Mouse (Mus musculus): ENCODE results near the gene Kpna7.
A peak's percentile ranks its signal among the peaks of the same experiment; 100 is the strongest.
"Not testable (repeated sequence)": the region's sequence is repeated elsewhere in the genome, so short reads cannot be mapped to it uniquely, and the experiment has no call there.

The Kpna7 gene

DNA sequence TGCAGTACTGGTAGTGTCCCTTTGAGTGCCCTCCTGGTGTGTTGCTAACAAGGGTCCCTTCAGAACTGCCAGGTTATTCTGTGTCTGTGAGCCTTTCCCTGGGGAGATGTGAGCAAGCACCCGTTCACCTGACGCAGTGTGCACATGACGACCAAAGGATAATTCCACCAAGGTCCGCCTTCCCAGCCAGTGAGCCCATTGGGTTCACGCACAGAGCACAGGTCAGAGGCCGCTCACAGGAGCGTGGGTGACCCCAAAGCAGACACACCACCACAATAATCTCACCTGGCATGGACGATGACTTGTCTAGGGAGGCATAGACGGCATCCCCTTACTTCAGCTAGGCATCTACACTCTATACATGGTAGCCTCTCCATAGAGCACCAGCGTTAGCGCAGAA, 17.6 kb upstream of the Kpna7 start:
- DNase-seq, result not testable (repeated sequence)

DNA sequence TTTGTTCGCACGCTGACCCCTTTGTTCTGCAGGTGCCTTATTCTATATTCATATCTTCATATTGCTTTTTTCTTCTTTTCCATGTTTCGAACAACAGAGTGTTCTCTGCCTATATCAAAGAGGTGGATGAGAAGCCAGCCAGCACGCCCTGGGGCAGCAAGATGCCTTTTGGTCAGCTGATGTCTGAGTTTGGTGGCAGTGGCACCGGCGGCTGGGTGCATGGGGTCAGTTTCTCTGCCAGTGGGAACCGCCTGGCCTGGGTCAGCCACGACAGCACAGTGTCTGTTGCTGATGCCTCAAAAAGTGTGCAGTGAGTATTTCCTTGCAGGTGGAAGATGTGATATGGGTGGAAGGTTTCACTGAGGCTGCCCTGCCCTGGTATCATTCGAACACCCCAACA, 17.1 kb upstream of the Kpna7 start:
- DNase-seq, result no peak

DNA sequence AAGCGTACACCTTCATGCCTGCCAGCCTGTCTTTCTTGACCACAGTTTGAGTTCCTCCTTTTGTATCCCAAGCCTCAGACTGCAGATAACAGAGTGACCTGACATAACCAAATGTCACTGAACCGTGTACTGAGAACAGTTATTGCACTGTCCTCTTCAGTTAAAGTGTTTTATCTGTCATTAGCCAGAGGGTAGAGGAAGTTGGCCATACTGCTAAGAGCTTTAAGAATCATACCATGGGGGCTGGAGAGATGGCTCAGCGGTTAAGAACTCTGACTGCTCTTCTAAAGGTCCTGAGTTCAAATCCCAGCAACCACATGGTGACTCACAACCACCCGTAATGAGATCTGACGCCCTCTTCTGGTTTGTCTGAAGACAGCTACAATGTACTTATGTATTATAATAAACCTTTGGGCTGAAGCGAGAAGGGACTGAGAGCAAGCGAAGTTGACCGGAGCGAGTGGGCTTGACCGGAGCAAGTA, 14.6 kb upstream of the Kpna7 start:
- no peak for DNase-seq

DNA sequence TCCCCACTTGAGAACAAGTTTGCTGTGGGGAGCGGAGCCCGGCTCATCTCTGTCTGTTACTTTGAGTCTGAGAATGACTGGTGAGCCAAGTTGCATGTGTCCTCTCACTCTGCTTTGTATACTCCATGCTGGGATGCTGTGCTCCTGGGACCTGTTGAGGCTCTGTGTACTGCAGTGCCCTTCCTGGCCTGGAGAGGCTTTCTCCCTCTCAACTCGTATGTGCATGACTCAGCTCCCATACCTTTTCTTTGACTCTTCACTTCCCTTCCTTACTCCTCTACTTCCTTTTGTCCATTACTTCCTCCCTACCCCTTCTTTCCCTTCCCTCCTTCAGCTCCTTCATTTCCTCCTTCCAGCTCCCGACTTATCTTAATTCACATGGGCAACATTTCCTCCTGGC, 12.4 kb upstream of the Kpna7 start:
- no peak for DNase-seq

DNA sequence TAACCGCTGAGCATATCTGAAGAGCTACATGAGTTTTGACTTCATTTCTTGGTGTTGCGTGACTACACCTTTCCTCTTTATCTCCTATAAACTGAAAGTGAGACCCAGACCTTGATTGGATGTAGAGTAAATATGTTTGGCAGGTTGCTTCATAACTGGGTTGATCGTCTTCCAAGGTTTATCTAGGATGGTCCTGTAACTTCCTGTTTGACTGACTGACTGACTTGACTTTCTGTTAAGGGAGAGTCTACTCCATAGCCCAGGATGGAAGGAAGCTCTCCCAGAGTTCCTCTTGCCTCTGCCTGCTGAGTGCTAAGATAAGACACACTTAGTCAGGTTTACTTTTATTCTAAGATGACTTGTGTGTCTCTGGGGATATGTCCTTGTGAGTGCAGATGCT, 6.0 kb upstream of the Kpna7 start:
- DNase-seq, result no peak

DNA sequence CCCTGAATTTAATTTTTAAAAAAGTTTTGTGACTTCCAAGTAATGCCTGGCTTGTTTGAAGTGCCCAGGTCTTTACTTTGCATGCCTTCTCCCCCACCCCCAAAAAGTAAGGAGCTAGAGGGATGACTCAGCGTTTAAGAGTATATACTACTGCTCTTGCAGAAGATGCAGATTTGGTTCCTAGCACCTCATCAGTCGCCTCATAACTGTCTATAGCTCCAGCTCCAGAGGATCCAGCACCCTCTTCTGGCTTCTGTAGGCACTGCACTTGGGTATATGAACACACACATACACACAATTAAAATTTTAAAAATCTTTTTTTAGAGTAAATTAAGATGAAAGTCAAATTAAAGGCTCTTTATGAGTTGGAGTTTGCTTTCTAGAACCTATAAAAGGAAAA, 4.4 kb upstream of the Kpna7 start:
- DNase-seq, result no peak

DNA sequence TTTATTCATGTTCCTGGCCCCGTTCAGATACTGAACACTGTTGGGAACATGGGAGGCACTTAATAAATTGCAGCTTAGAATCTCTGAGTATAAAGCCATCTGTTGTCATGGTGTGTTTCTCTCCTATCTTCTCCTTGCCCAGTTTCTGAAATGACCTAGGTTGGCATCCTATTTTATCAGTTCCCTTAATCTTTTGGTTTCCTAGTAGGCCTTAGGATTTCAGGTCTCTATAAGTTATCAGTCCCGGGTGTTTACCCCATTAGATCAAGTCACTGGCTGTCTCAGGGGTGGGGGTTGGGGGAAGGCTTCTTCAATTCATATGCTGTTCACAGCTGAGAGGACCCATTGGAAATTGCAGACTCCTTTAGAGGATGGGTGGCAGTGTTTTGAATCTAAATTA, 992 bp upstream of the Kpna7 start:
- DNase-seq, result no peak

DNA sequence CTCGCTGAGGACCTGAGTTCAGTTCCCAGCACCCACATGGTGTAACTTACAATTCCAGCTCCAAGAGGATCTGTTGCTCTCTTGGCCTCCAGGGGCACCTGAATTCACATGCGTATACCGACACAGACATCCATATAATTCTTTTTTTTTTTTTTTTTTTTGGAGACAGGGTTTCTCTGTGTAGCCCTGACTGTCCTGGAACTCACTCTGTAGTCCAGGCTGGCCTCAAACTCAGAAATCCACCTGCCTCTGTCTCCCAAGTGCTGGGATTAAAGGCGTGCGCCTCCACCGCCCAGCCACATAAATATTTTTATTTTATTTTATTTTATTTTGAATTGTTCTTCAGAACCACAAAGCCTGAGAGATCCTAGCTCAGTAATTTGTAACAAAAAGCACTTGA, 629 bp downstream of the Kpna7 start:
- DNase-seq, result not testable (repeated sequence)

DNA sequence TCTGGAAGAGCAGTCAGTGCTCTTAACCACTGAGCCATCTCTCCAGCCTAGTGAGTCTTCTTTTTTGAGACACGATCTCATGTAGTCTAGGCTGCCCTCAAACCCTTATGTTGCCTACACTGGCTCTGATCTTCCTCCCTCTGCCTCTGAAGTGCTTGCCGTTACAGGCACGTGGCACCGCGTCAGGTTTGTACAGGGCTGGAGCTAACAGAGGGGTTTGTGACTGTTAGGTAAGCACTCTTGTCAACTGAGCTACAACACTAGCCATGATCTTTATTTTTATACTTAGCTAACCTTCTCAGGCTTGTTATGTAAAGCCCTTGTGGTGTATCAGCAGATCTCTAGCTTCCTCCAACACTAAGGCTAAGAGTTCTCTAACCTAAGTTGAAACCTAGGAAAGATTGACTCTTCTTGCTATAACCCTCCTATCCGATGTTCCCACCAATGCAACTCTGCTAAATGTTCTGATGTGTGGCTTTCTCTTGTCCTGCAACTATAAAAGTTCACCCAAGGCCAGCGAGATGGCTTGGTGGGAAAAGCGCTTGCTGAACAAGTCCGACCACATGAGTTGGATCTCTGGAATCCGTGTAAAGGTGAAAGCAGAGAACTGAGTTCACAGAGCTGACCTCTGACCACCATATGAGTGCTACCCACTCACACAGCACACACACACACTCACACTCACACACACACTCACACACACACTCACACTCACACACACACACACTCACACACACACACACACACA, 1.8 kb downstream of the Kpna7 start:
- no peak for DNase-seq

DNA sequence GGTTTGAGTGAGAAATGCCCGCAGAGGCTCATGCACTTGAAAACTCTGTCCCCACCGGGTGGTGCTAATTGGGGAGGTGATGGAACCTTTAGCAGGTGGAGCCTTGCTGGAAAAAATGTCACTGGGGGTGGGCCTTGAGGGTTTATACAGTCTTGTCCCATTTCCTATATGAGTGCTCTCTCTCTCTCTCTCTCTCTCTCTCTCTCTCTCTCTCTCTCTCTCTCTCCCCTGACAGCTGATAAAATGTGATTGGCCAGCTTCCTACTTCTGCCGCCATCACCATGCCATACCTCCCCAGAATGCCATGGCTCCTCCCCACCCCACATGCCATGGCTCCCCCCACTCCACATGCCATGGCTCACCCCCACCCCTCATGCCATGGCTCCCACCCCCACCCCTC, 8.7 kb downstream of the Kpna7 start:
- no peak for DNase-seq

DNA sequence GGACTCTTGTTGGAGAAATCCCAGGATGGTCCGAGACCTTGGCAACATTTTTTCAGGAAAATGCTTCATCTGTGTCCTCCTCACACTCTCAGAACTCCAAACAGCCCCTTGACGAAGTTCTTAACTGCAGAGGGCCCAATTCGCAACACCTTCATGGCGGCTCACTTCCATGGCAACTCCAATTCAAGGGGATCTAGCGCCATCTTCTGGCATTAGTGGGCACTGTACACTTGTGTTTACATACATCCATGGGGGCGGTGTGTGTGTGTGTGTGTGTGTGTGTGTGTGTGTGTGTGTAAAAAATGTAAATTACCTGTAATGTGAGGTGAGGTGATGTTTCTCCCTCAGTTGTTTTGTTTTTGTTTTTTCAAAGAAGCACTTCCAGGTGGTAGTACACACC, 12.5 kb downstream of the Kpna7 start:
- peak; percentile 22 for DNase-seq

DNA sequence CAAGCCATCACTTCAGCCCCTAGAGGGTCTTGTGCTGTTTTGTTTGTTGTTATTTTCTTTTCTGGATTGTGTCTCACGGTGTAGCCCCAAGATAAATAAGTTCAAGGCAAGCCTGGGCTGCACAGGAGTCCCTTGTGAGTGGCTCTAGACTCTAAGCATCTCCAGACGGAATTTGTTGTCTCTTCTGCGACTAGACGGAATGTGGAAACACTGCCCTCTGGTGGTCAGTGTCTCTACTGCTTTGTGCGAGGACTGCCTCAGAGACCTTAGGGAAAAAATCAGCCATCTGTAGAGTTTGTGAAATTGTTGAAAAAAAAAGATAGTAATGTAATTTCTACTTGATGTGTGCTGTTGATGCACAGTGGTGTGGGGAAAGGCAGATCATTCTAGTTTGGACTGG, 14.1 kb downstream of the Kpna7 start:
- DNase-seq, result peak; percentile 69

DNA sequence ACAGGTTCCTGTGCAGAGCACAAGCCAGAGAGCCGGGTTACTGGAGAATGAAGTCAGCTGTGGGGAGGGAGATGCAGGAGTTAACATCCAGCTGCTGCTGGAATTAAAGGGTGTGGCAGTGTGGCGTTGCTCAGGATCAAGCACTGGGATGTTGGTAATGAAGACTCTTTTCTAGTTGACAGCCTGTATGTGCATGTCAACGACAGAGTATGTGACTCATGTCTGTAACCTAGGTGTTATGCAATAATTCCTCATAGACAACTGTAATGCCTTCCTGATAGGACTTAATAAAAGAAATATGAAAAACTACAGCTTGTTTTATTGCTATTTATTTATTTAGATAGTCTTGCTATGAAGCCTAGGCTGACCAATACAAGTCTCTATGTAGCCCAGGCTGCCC, 15.0 kb downstream of the Kpna7 start:
- no peak for DNase-seq

DNA sequence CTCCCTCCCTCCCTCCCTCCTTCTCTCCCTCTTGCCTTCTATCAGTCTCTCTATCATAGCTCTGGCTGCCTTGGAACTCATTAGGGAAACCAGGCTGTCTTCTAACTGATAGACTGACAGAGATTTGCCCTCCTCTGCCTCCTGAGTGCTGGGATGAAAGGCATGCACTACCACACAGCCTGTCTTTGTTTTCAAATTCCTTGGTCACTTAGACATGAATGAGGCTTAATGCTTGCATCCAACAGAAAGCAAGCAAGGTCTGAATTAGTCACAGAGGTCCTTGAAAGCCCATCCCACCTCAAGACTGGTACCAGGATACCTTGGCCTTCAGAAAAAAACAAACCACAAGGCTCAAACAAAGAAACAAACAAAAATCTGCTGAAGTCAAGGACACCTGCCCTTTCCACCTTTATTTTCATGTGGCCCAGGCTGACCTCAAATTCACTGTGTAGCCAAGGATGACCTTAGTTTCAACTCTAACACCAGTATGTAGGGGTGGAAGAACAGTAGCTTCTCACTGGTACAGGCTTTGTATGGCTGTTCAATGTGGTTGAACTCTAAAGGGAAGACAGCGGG, 19.0 kb downstream of the Kpna7 start:
- no peak for DNase-seq

DNA sequence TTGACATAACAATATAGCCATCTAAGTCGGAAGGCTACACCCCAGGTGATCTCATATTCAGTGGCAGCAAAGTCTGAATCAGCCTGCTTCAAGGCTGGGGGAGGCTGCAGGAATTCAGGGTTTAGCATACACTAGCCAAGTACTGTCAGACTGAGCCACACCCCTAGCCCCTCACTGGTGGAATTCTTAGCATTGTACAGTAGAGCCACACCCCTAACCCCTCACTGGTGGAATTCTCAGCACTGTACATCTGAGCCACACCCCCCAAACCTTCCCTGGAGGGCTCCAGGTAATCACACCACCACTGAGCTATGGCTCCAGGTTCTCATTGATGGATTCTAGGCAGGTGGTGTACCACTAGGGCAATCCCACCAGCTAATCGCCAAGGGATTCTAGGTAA, 24.3 kb downstream of the Kpna7 start:
- no peak for DNase-seq

DNA sequence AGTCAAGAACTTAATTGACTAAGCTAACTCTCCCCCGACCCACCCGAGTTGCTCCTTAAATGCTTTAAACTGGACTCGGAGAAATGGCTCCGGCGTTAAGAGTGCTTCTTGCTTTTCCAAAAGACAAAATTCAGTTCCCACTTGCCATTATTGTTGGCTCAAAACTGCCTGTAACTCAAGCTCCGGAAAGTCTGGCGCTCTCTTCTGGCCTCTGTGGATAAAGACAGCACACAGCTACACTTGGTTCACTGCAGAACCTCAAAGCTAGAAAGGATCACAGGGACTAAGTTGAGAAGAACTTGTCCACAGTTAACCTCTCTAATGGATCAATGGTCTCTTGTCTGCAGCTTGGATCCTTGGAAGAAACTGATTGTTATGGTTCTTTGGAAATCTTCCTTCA, 25.1 kb downstream of the Kpna7 start:
- DNase-seq, result no peak

DNA sequence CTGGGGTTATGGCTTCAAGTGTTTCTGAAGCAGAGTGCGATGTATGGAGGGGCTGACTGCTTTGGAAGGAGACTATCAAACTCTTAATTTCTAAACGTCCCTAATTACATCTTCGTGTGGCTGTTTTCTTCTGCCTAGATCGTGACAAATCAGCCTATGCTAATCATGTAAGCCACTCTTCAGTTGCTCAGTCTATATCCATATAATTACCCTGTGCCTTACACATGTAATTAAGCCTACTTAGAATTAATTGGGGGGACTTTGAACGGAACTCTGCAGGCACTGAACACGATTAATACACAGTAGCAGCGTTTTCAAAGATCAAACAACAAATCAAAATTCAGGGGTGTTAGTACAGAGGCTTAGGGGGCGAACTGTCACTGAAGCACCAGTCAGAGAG, 25.9 kb downstream of the Kpna7 start:
- DNase-seq, result no peak

DNA sequence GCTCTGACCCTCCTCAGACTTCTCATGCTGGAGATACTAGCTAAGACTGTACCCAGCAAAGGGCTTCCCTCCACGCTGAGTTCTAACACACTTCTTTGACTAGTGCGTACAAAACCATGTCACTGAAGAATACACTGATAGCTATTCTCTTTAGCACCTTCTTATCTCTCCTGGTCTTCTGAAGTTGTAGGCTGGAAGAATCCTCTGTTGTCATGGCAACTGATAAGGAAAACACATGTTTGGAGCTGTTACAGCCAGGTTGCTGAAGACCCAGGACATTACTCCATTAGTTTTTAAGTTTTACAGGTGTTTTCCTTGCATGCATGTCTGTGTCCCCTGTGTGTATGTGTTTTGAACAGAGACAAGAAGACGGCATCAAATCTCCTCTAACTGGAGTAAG, 29.6 kb downstream of the Kpna7 start:
- not testable (repeated sequence) for DNase-seq

DNA sequence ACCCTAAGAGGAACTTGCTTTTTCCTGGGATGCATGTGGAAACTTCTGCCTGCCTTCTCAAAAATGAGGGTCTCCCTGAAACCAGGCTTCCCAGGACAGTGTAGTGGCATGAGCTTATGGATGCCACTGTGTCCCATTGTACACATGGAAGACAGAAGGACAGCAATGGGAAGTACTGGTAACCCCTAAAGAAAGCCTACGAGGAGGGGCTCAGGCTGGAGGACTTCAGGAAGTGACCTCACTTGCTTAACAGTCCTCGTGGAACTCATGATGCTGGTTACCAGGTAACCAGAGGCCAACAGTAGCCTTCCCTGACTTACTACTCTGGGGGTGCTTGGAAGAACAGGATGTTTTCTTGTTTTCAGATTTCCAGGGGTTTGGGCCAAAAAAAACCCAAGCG, 41.1 kb downstream of the Kpna7 start, which contains the start of gene 1700018F24Rik:
Gene 1700018F24Rik (plus strand): TSS at position 301 of the 400 bp plus-strand sequence.
- DNase-seq, result not testable (repeated sequence)

DNA sequence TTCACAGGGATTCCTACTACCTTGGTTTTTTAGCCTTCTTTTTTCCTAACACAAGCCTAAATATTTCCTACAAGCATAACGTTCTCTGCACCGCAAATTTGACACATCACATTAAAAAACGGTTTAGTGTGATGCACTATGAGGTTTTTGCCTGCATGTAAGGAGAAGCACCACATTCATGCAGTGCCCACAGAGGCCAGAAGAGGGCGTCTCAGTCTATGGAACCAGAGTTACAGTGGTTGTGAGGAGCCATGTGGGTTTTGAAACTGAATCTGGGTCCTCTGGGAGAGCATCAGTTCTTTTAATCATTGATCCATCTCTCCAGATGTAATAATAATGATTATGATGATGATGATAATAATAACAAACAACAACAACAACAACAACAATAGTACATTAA, 42.2 kb downstream of the Kpna7 start:
- peak; percentile 38 for DNase-seq

DNA sequence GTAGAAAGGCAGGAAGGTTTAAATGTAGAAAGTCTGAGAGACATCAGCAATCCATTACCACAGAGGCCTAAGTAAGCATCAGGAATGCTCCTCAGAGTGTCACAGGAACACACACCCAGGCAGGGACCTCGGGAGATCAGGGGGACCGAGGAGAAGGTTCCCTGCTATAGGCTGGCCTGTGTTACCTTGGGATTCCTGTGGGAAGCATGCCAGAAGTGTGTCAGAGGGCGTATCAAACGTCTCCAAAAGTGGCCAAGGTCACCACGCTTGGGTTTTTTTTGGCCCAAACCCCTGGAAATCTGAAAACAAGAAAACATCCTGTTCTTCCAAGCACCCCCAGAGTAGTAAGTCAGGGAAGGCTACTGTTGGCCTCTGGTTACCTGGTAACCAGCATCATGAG, 51.4 kb downstream of the Kpna7 start, which contains the start of gene Gm4871:
Gene Gm4871 (minus strand): TSS at position 364 of the 400 bp plus-strand sequence.
- DNase-seq, result not testable (repeated sequence)

DNA sequence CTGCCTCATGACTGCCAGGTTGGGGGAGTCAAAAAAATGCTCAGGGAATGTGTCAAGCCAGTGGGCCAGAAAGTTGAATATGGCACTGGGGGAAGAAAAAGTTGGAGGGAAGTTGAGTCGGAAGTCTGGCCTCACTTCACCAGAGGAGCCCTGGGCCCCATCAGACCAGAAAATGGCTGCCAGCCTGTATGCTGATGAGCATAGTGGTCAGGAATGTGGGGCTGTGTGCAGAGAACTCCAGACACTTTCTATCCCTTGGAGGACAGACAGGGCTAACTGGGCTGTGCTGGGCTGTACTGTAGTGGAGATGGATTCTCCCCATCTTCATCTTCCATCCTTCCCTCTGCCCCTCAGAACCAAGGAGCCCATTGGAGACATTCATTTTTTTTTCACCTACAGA, 53.4 kb downstream of the Kpna7 start:
- DNase-seq, result not testable (repeated sequence)

DNA sequence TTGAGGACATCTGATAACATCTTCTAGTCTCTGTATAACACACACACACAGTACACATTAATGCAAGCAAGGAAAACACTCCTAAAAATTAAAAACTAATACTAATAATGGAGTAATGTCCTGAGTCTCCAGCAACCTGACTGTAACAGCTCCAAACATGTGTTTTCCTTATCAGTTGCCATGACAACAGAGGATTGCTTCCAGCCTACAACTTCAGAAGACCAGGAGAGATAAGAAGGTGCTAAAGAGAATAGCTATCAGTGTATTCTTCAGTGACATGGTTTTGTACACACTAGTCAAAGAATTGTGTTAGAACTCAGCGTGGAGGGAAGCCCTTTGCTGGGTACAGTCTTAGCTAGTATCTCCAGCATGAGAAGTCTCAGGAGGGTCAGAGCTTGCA, 63.1 kb downstream of the Kpna7 start:
- not testable (repeated sequence) for DNase-seq

DNA sequence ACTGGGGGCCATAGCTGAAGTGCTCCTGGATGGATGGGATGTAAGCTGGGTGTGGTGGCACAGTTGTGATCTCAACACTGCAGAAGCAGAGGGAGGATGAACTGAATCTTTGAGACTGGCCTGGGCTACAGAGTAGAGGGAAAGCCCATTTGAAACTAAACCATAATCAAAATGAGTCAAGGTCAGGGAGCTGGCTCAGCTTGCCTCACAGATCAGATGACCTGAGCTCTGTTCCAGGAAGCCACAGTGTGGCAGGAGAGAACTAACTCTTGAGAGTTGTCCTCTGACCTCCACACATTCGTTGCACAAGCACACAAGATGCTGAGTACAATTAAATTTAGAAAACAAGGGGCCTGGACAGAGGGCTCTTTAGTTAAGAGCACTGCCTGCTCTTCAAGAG, 63.6 kb downstream of the Kpna7 start:
- DNase-seq, result not testable (repeated sequence)

DNA sequence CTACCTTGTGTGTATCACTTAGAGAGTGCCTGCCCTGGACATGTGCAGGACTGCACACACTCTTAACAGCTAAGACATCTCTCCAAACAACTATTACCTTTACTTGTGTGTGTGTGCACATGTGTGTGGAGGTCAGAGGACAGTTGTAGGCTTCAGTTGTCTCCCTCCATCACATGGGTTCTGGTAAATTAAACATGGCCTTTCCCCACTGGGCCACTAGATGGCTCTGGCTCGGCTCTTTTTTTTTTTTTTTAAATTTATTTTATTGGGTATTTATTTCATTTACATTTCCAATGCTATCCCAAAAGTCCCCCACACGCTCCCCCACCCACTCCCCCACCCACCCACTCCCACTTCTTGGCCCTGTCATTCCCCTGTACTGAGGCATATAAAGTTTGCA, 67.1 kb downstream of the Kpna7 start:
- not testable (repeated sequence) for DNase-seq
